Mouse (Mus musculus) heart, postnatal 0 days (tissue): ENCODE data around the gene Farp1.

Experiments used
- CTCF ChIP-seq: IDR thresholded peaks from 2 replicates; pipeline ENCODE4 v1.5.1; 2016; ENCODE audit warnings: antibody characterized with exemption, control low read depth, low read depth
- EP300 ChIP-seq: IDR thresholded peaks from 2 replicates; pipeline ENCODE4 v1.6.1; 2016; ENCODE audit warnings: antibody characterized with exemption, low read depth

- TF ChIP-seq CTCF (no peak), EP300 (no peak)
These were observed 156.7 kb downstream of the Farp1 start for GRCm38 (mm10) chr14:121191739-121192138.
